Mouse (Mus musculus) heart, embryonic 11.5 days (tissue): ENCODE data around the gene Ccdc78. TPM values are rescaled to one million over a fixed set of nuclear protein-coding genes. Genes with fewer than 3 reads are reported as not detected.
A peak's percentile ranks its signal among the peaks of the same experiment; 100 is the strongest.

ENCODE experiments used
- ATAC-seq: fragments of 200-750 bp; cut with Nextera tagmentation; replicated peaks from 2 replicates; pipeline ENCODE4 v1.8.0; 2017; ENCODE audit warnings: moderate library complexity; ENCODE audit not compliant: insufficient number of reproducible peaks, low FRiP score, low TSS enrichment
- H3K27ac ChIP-seq: fragments of 300-500 bp; sonication (generic); 2 replicates; pipeline ENCODE4 v1.5.1; 2014; ENCODE audit warnings: mild to moderate bottlenecking, low read depth, low read length
- H3K27me3 ChIP-seq: fragments of 300-500 bp; sonication (generic); 2 replicates; pipeline ENCODE4 v1.6.1; 2014; ENCODE audit warnings: mild to moderate bottlenecking, low read length, mixed read lengths; ENCODE audit not compliant: control insufficient read depth, insufficient read depth
- H3K36me3 ChIP-seq: fragments of 300-500 bp; sonication (generic); 2 replicates; pipeline ENCODE4 v1.6.1; 2014; ENCODE audit warnings: mild to moderate bottlenecking, low read length, moderate library complexity, mixed read lengths; ENCODE audit not compliant: control insufficient read depth, insufficient read depth
- H3K4me1 ChIP-seq: fragments of 300-500 bp; sonication (generic); 2 replicates; pipeline ENCODE4 v1.6.1; 2014; ENCODE audit warnings: low read length; ENCODE audit not compliant: control insufficient read depth, insufficient read depth
- H3K4me2 ChIP-seq: fragments of 300-500 bp; sonication (generic); 2 replicates; pipeline ENCODE4 v1.6.1; 2014; ENCODE audit warnings: mild to moderate bottlenecking, moderate library complexity
- H3K4me3 ChIP-seq: fragments of 300-500 bp; sonication (generic); 2 replicates; pipeline ENCODE4 v1.5.1; 2014; ENCODE audit warnings: low read depth, low read length
- H3K9ac ChIP-seq: fragments of 300-500 bp; sonication (generic); 2 replicates; pipeline ENCODE4 v1.6.1; 2014; ENCODE audit warnings: mild to moderate bottlenecking, low read depth, low read length, moderate library complexity
- H3K9me3 ChIP-seq: fragments of 300-500 bp; sonication (generic); replicated peaks from 2 replicates; pipeline ENCODE4 v1.6.1; 2016; ENCODE audit warnings: low read length; ENCODE audit not compliant: control insufficient read depth
- WGBS: fragments of 180-500 bp; shearing (Covaris S2); extraction: QIAGEN DNeasy Blood & Tissue Kit; methylation state at CpG from one replicate; pipeline ENCODE4 v1.1.7; 2014; ENCODE audit not compliant: insufficient replicate concordance; 5-methylcytosine and 5-hydroxymethylcytosine counted together
- microRNA-seq: library from miRNA; unstranded; fragments of <30 nt; microRNA quantifications from one replicate; pipeline ENCODE4, GENCODE M21; 2016; ENCODE audit warnings: borderline number of aligned reads
- polyA plus RNA-seq: library from polyadenylated mRNA; unstranded; fragments of >200 nt; fragmentation: Nextera tagmentation; extraction: Ambion mirVana; gene quantifications from 2 replicates; pipeline ENCODE4 v1.2.1, GENCODE M21; 2014

The Ccdc78 gene
- polyA plus RNA-seq, 1 experiment from 2014 or later, result 0.13 TPM

- no peak for ATAC-seq
- WGBS, result 23% methylated on average over 23 of the region's 23 CpGs
- Histone ChIP-seq H3K27ac (peak overlapping the region; percentile 69), H3K9me3 (no peaks in the 10 kb centered on the region), H3K9ac (peak overlapping the region; percentile 73), H3K4me3 (peak overlapping the region; percentile 44), H3K36me3 (peaks cover 29% of the 10 kb centered on the region), H3K27me3 (no peaks in the 10 kb centered on the region), H3K4me1 (peaks cover 50% of the 10 kb centered on the region), H3K4me2 (peak overlapping the region; percentile 86)
Measured at GRCm38 (mm10) chr17:25836397-25837075, 50.2 kb downstream of the Ccdc78 start.

DNA sequence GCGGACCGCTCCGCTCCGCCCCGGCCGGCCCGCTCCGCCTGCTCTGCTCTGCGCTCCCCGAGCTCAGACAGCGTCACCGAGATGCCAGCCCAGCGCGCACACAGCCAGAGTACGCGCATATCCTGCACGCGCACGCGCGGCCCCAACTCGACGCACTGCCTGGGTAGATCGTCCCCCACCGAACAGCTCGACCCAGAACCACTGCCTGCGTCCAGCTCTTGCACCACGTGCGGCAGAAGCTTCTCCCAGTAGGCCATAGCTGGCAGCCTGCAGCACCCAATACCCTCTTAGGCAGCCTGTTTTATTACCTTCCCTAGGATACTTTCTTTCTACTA is 50.7 kb downstream of the Ccdc78 start, which contains the start of gene Rhbdl1:
Gene Rhbdl1 (minus strand): TSS at position 220 of the 335 bp plus-strand sequence.
- peak within 1 kb of the TSS; percentile 73 for H3K9ac ChIP-seq
- H3K4me1 ChIP-seq, result peaks cover 45% of the 10 kb centered on the region
- H3K36me3 ChIP-seq, result peaks cover 33% of the 10 kb centered on the region
- H3K27ac ChIP-seq, result peak within 1 kb of the TSS; percentile 69
- H3K4me3 ChIP-seq, result peak within 1 kb of the TSS; percentile 44
- no peaks in the 10 kb centered on the region for H3K9me3 ChIP-seq
- WGBS, result 3% methylated on average over 29 of the region's 29 CpGs
- no peaks in the 10 kb centered on the region for H3K27me3 ChIP-seq
- peak within 1 kb of the TSS; percentile 86 for H3K4me2 ChIP-seq
- ATAC-seq, result 0 out of 2 replicates have a peak, but pooled peaks have one; percentile 12

- WGBS, result 51% methylated on average over 3 of the region's 3 CpGs
- peak overlapping the region; percentile 69 for H3K27ac ChIP-seq
Measured at GRCm38 (mm10) chr17:25837533-25837932, 51.2 kb downstream of the Ccdc78 start.

GRCm38 (mm10) chr17:25838904-25839303 is 52.5 kb downstream of the Ccdc78 start:
- Histone ChIP-seq H3K27me3 (no peaks in the 10 kb centered on the region), H3K9ac (0 out of 2 replicates have a peak overlapping the region, but pooled peaks have one; percentile 2), H3K4me3 (no peak overlapping the region), H3K4me2 (no peak overlapping the region), H3K27ac (no peak overlapping the region), H3K4me1 (peaks cover 51% of the 10 kb centered on the region), H3K36me3 (peaks cover 37% of the 10 kb centered on the region), H3K9me3 (no peaks in the 10 kb centered on the region)
- no peak for ATAC-seq
- 91% methylated on average over 4 of the region's 4 CpGs for WGBS

More at GRCm38 (mm10) chr17:25837533-25837932, 51.2 kb downstream of the Ccdc78 start:
- Histone ChIP-seq H3K4me3 (no peak overlapping the region), H3K9me3 (no peaks in the 10 kb centered on the region), H3K4me1 (peaks cover 44% of the 10 kb centered on the region), H3K36me3 (peaks cover 37% of the 10 kb centered on the region), H3K9ac (peak overlapping the region; percentile 22; the same call in 1 of the 2 replicates), H3K27me3 (no peaks in the 10 kb centered on the region), H3K4me2 (peak overlapping the region; percentile 86)
- ATAC-seq, result no peak

DNA sequence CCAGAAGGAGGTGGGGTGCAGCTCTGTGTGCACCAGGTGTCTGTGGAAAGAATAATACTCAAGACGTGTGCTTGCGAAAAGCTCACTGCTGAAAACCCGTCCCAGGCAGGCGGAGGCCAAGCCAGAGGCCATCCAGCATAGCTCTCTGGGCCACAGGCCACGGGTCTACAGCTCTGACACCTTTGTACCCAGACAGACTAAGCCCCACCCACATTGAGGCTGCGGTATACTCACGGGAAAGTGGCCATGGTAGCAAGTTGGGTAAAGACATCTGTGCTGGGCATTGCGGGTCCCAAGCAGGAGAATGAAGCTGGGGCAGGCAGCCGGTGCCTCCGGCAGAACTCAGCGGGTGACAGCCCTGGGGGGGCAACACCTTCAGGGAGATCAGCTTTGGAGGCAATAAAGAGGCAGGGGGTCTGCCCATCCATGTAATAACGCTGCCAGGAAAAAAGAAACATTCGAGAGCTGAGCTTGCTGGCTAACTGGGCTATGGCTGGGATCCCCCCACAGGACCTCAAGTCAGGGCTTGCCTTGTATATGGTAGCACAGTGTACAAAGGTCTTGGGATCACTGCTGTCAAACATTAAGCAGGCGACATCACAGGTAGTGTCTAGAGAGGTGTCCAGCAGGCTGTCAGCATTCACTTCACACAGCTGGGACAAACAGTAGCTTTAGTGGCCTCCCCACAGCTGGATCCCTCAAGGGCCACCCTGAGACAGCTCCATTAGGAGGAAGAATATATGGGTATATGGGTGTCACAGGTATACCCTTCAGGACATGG is 53.3 kb downstream of the Ccdc78 start:
- H3K36me3 ChIP-seq, result peaks cover 37% of the 10 kb centered on the region
- H3K4me1 ChIP-seq, result peaks cover 46% of the 10 kb centered on the region

More for the DNA sequence above, 53.3 kb downstream of the Ccdc78 start:
- no peaks in the 10 kb centered on the region for H3K27me3 ChIP-seq
- H3K4me2 ChIP-seq, result no peak overlapping the region
- 85% methylated on average over 14 of the region's 14 CpGs for WGBS
- ATAC-seq, result no peak
- no peak overlapping the region for H3K27ac ChIP-seq
- H3K9me3 ChIP-seq, result no peaks in the 10 kb centered on the region
- H3K9ac ChIP-seq, result no peak overlapping the region; the same call in 1 of the 2 replicates
- no peak overlapping the region for H3K4me3 ChIP-seq

Small RNA genes lying within 50 kb of the gene (microRNA-seq; reads per million reads assigned to microRNA genes)
- not detected for gene Gm25083
- gene Mir3082, result 0.20 reads per million
- 0.95 reads per million, percentile 12 among the genes with 10 or more reads in this experiment for gene Mir6966

Other genes with a start within 250 kb of the Ccdc78 start
- 2.0 and 2.9 TPM in 2 replicates for gene Sox8, start 215.9 kb upstream of the Ccdc78 start, polyA plus RNA-seq
- gene Lmf1, start 207.5 kb upstream of the Ccdc78 start, polyA plus RNA-seq, result 32.8 and 34.9 TPM in 2 replicates
- 2.1 and 2.7 TPM in 2 replicates for gene Gng13, start 69.4 kb upstream of the Ccdc78 start, polyA plus RNA-seq
- gene Chtf18, start 59.2 kb upstream of the Ccdc78 start, polyA plus RNA-seq, result 12.6 and 12.8 TPM in 2 replicates
- 11.7 and 12.9 TPM in 2 replicates for gene Rpusd1, start 58.9 kb upstream of the Ccdc78 start, polyA plus RNA-seq
- gene Mslnl, start 50.5 kb upstream of the Ccdc78 start, polyA plus RNA-seq, result not detected in 2 replicates
- gene Msln, start 32.2 kb upstream of the Ccdc78 start, polyA plus RNA-seq, result 3.1 and 3.4 TPM in 2 replicates
- gene Narfl, start 12.8 kb upstream of the Ccdc78 start, polyA plus RNA-seq, result 27.9 and 31.8 TPM in 2 replicates
- 47.2 and 52.3 TPM in 2 replicates for gene Haghl, start 907 bp upstream of the Ccdc78 start, polyA plus RNA-seq
- gene Fam173a, start 6.3 kb downstream of the Ccdc78 start, polyA plus RNA-seq, result 71.8 and 74.0 TPM in 2 replicates
- gene AC134908.4, start 9.1 kb downstream of the Ccdc78 start, polyA plus RNA-seq, result 0.29 TPM in 1 of 2 replicates, not detected in the other
- 6.2 and 8.3 TPM in 2 replicates for gene Metrn, start 10.6 kb downstream of the Ccdc78 start, polyA plus RNA-seq
- gene Fbxl16, start 22.5 kb downstream of the Ccdc78 start, polyA plus RNA-seq, result 1.1 and 1.4 TPM in 2 replicates
- gene Wdr24, start 37.0 kb downstream of the Ccdc78 start, polyA plus RNA-seq, result 14.4 and 17.7 TPM in 2 replicates
- gene Jmjd8, start 42.3 kb downstream of the Ccdc78 start, polyA plus RNA-seq, result 30.9 and 42.6 TPM in 2 replicates
- gene Stub1, start 46.8 kb downstream of the Ccdc78 start, polyA plus RNA-seq, result 292 and 322 TPM in 2 replicates
- 1.9 and 2.5 TPM in 2 replicates for gene Rhbdl1, start 50.7 kb downstream of the Ccdc78 start, polyA plus RNA-seq
- gene Gm20683, start 55.2 kb downstream of the Ccdc78 start, polyA plus RNA-seq, result 0.70 and 1.1 TPM in 2 replicates
- 9.6 and 11.9 TPM in 2 replicates for gene Rhot2, start 58.3 kb downstream of the Ccdc78 start, polyA plus RNA-seq
- gene Wdr90, start 74.9 kb downstream of the Ccdc78 start, polyA plus RNA-seq, result 12.3 and 14.0 TPM in 2 replicates
- 160 and 168 TPM in 2 replicates for gene Mcrip2, start 82.2 kb downstream of the Ccdc78 start, polyA plus RNA-seq
- 42.7 and 46.0 TPM in 2 replicates for gene Mettl26, start 88.5 kb downstream of the Ccdc78 start, polyA plus RNA-seq
- 0.17 and 0.47 TPM in 2 replicates for gene Wfikkn1, start 94.3 kb downstream of the Ccdc78 start, polyA plus RNA-seq
- gene Rab40c, start 133.1 kb downstream of the Ccdc78 start, polyA plus RNA-seq, result 11.0 and 11.7 TPM in 2 replicates
- 71.2 and 77.1 TPM in 2 replicates for gene Pigq, start 158.4 kb downstream of the Ccdc78 start, polyA plus RNA-seq
- gene Nhlrc4, start 158.4 kb downstream of the Ccdc78 start, polyA plus RNA-seq, result 0.34 and 0.42 TPM in 2 replicates
- 0.14 and 0.25 TPM in 2 replicates for gene A930017K11Rik, start 166.0 kb downstream of the Ccdc78 start, polyA plus RNA-seq
- 12.7 and 15.2 TPM in 2 replicates for gene Capn15, start 199.2 kb downstream of the Ccdc78 start, polyA plus RNA-seq